Mouse (Mus musculus) G1E (cell line): Measurements from ENCODE around the gene Nrn1. TPM values are rescaled to one million over a fixed set of nuclear protein-coding genes. Genes with fewer than 3 reads are reported as not detected.

Source experiments
- ATAC-seq: 2 replicates; pipeline ENCODE4 v1.8.0; 2016; ENCODE audit warnings: mild to moderate bottlenecking; ENCODE audit not compliant: insufficient number of reproducible peaks, poor library complexity, low FRiP score, severe bottlenecking; ENCODE audit errors: extremely low read depth
- DNase-seq: peaks from one replicate; pipeline ENCODE4 v3.0.0; 2012; ENCODE audit warnings: low spot score
- H3K27me3 ChIP-seq: 2 replicates; pipeline ENCODE4 v1.6.1; 2012; ENCODE audit warnings: mild to moderate bottlenecking, low read length, inconsistent platforms; ENCODE audit not compliant: insufficient read depth
- H3K36me3 ChIP-seq: replicated peaks from 2 replicates; pipeline ENCODE3; 2012; ENCODE audit warnings: mild to moderate bottlenecking, inconsistent platforms
- H3K4me1 ChIP-seq: 2 replicates; pipeline ENCODE4 v1.6.1; 2012; ENCODE audit warnings: low read depth, low read length, inconsistent platforms, mixed read lengths; ENCODE audit not compliant: insufficient read depth
- H3K4me3 ChIP-seq: 2 replicates; pipeline ENCODE4 v1.5.1; 2012; ENCODE audit warnings: low read depth, mild to moderate bottlenecking, inconsistent platforms, low read length, moderate library complexity, mixed read lengths
- H3K9me3 ChIP-seq: replicated peaks from 2 replicates; pipeline ENCODE4 v1.6.1; 2012; ENCODE audit warnings: inconsistent platforms
- CTCF ChIP-seq: IDR thresholded peaks from 2 replicates; pipeline ENCODE4 v1.5.1; 2012; ENCODE audit warnings: low read depth, low read length, inconsistent platforms, mixed read lengths
- GATA1 ChIP-seq: IDR thresholded peaks from 2 replicates; pipeline ENCODE4 v1.6.1; 2012; ENCODE audit warnings: borderline replicate concordance, low read length, inconsistent platforms, mixed read lengths
- GATA2 ChIP-seq: IDR thresholded peaks from 2 replicates; pipeline ENCODE4 v1.6.1; 2012; ENCODE audit warnings: low read depth, low read length, inconsistent platforms, borderline replicate concordance
- POLR2AphosphoS5 ChIP-seq: IDR thresholded peaks from 2 replicates; pipeline ENCODE4 v1.6.1; 2012; ENCODE audit warnings: low read depth, low read length, inconsistent platforms; ENCODE audit not compliant: insufficient replicate concordance
- TAL1 ChIP-seq: conservative IDR thresholded peaks from 2 replicates; pipeline ENCODE4 v1.6.1; 2012; ENCODE audit warnings: low read depth, low read length, inconsistent platforms, mixed read lengths
- polyA plus RNA-seq: library from polyadenylated mRNA; stranded (reverse); fragments of >175 nt; gene quantifications from 2 replicates; pipeline ENCODE4 v1.2.3, GENCODE M21; 2012
- total RNA-seq, 2 experiments: library from RNA; stranded (forward) in 1 of 2; stranded (reverse) in 1 of 2; fragments of 200-1000 nt in 1 of 2; fragments of >200 nt in 1 of 2; fragmentation: Nextera tagmentation in 1 of 2; gene quantifications; 2 replicates each; pipeline ENCODE4 v1.2.3; 2014 to 2017

Gene Nrn1
- total and polyA plus RNA-seq, 3 experiments: 0.33 TPM; not detected in 2

DNA sequence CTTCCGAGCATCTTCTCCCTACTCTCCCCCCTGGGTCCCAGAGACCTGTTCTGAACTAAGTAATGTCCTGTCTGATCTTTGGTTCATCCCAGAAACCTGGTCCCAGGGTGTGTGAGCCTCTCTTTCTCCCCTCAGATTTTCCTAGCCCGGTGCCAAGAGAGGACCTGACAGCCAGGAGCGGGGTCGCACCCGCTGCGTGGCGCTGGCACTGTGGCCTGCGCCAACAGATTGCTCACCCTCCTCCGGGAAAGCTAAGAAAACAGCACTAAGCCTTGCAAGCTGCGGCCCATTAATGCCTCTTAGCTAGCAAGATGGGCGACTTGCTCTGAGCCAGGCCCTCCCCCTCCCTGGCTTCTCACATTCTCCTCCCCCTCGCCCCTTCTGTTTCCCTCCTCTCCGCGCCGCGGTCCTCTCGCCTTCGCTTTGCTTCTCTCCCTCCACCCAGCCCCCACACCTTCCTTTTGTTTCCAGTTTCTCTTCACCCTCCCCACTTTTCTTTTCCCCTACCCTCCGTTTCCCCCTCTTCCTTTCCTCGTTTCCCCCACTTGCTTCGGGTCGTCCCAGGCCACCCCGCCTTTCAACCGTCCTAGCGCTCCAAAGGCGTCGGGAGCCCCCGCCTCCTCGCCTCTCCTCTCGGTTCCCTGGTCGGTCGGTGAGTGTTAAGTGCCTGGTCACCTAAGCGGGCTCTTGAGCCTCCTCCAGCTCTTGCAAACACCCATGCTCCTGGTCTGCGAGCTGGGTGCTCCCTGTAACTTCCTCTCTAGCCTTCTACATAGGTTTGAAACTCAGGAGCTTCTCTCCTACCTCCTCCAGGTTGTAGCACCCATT is 7.8 kb downstream of the Nrn1 start:
- Histone ChIP-seq H3K27me3 (peaks cover 86% of the 10 kb centered on the region), H3K9me3 (no peaks in the 10 kb centered on the region), H3K4me3 (no peak overlapping the region), H3K36me3 (no peaks in the 10 kb centered on the region), H3K4me1 (no peaks in the 10 kb centered on the region; the same call in 1 of the 2 replicates)
- DNase-seq: no peak
- ATAC-seq: no peak
- no peak for TF ChIP-seq GATA2
- no peak for TF ChIP-seq CTCF
- TF ChIP-seq POLR2AphosphoS5: no peak
- no peak for TF ChIP-seq GATA1

DNA sequence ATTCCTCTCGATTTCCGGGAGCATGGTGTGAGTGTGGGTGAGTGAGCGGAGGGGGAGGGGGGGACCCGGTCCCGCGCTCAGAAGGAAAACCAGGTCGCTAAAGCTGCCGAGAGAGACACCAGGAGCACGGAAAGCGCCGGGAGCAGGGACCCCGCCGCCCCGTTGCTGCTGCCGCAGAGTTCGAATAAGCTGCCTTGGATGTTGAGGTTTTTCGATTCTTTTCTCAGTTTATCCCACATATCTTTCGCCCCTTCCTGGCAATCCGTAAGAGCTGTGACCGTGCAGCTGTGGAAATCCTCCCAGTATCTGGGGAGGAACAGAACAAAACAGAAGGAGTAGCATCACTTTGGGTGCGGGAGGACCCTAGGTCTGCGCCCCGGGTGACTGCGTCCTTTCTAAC is 8.4 kb downstream of the Nrn1 start:
- H3K27me3 ChIP-seq: peaks cover 85% of the 10 kb centered on the region

GRCm38 (mm10) chr13:36725881-36726280 is 9.1 kb downstream of the Nrn1 start:
- DNase-seq: no peak
- H3K4me3 ChIP-seq: no peak overlapping the region
- no peaks in the 10 kb centered on the region for H3K36me3 ChIP-seq
- TF ChIP-seq TAL1 (no peak), CTCF (no peak), POLR2AphosphoS5 (no peak), GATA2 (no peak), GATA1 (no peak)
- no peaks in the 10 kb centered on the region; the same call in 1 of the 2 replicates for H3K4me1 ChIP-seq
- peaks cover 78% of the 10 kb centered on the region for H3K27me3 ChIP-seq
- no peaks in the 10 kb centered on the region for H3K9me3 ChIP-seq
- no peak for ATAC-seq

More for the DNA sequence above, 8.4 kb downstream of the Nrn1 start:
- no peak for ATAC-seq
- TF ChIP-seq POLR2AphosphoS5 (no peak), GATA2 (no peak), CTCF (no peak), TAL1 (no peak), GATA1 (no peak)
- Histone ChIP-seq H3K36me3 (no peaks in the 10 kb centered on the region), H3K4me1 (no peaks in the 10 kb centered on the region; the same call in 1 of the 2 replicates), H3K9me3 (no peaks in the 10 kb centered on the region), H3K4me3 (no peak overlapping the region)
- DNase-seq: no peak

GRCm38 (mm10) chr13:36724533-36725470 is 10.1 kb downstream of the Nrn1 start:
- ATAC-seq (no peak), DNase-seq (no peak)
- Histone ChIP-seq H3K4me1 (no peaks in the 10 kb centered on the region; the same call in 1 of the 2 replicates), H3K36me3 (no peaks in the 10 kb centered on the region), H3K9me3 (no peaks in the 10 kb centered on the region), H3K27me3 (peaks cover 74% of the 10 kb centered on the region), H3K4me3 (no peak overlapping the region)
- TF ChIP-seq CTCF (no peak), GATA1 (no peak), GATA2 (no peak), POLR2AphosphoS5 (no peak), TAL1 (no peak)

DNA sequence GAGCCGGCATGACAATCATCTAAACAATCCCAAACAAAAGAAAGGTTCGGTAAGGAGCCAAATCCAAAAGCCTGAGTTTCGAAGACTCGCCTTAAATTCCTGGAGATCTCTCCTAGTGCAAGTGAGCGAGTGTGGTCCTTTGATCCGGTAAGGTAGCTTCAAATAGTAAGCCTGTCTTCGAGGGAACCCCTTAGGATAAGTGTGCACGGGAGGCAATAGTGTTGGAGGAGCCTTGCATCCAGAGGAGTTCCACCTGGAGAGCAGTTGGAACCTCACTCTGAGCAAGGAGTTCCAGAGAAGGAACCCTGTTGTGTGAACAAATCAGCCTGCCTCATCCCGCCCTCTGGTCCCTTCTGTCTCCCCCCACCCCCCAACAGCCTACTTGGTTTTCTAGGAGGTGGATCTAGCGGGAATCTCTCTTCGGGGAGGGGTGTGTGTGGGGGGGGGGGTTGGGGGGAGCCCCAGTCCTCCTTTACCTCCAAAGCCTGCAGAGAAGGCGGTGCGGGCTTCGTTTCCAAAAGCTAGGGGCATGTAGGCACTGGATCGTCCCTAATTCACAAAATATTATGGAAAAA is 11.1 kb downstream of the Nrn1 start:
- ATAC-seq: no peak
- Histone ChIP-seq H3K4me3 (no peak overlapping the region), H3K36me3 (no peaks in the 10 kb centered on the region), H3K4me1 (no peaks in the 10 kb centered on the region; the same call in 1 of the 2 replicates), H3K9me3 (no peaks in the 10 kb centered on the region), H3K27me3 (peaks cover 65% of the 10 kb centered on the region)
- no peak for DNase-seq
- TF ChIP-seq GATA2 (no peak), TAL1 (no peak), GATA1 (no peak), CTCF (no peak), POLR2AphosphoS5 (no peak)

GRCm38 (mm10) chr13:36722309-36722708 is 12.6 kb downstream of the Nrn1 start:
- Histone ChIP-seq H3K27me3 (peaks cover 54% of the 10 kb centered on the region), H3K9me3 (no peaks in the 10 kb centered on the region), H3K4me3 (no peak overlapping the region), H3K4me1 (no peaks in the 10 kb centered on the region; the same call in 1 of the 2 replicates), H3K36me3 (no peaks in the 10 kb centered on the region)
- DNase-seq: no peak
- no peak for ATAC-seq
- TF ChIP-seq TAL1: no peak
- no peak for TF ChIP-seq GATA1
- TF ChIP-seq POLR2AphosphoS5: no peak
- no peak for TF ChIP-seq CTCF
- TF ChIP-seq GATA2: no peak
